Mouse (Mus musculus) liver, postnatal 0 days (tissue): ENCODE measurements around the gene Nid1. TPM values are rescaled to one million over a fixed set of nuclear protein-coding genes. Genes with fewer than 3 reads are reported as not detected.

Experiments used
- ATAC-seq: fragments of 200-750 bp; cut with Nextera tagmentation; 2 replicates; pipeline ENCODE4 v1.8.0; 2017; ENCODE audit warnings: mild to moderate bottlenecking, moderate library complexity
- DNase-seq: peaks from one replicate; pipeline ENCODE4 v3.0.0-alpha.2; 2016
- H3K27ac ChIP-seq: fragments of 300-500 bp; sonication (generic); 2 replicates; pipeline ENCODE4 v1.5.1; 2014; ENCODE audit warnings: antibody characterized with exemption, moderate library complexity, mild to moderate bottlenecking, low read depth
- H3K27me3 ChIP-seq: fragments of 300-500 bp; sonication (generic); 2 replicates; pipeline ENCODE4 v1.6.1; 2014; ENCODE audit warnings: low read length, control low read depth, mixed read lengths; ENCODE audit not compliant: insufficient read depth
- H3K36me3 ChIP-seq: fragments of 300-500 bp; sonication (generic); replicated peaks from 2 replicates; pipeline ENCODE4 v1.6.1; 2014; ENCODE audit warnings: mild to moderate bottlenecking, control low read depth, low read length, moderate library complexity, mixed read lengths; ENCODE audit not compliant: insufficient read depth
- H3K4me1 ChIP-seq: fragments of 300-500 bp; sonication (generic); 2 replicates; pipeline ENCODE4 v1.6.1; 2014; ENCODE audit warnings: antibody characterized with exemption, mild to moderate bottlenecking, control low read depth; ENCODE audit not compliant: insufficient read depth
- H3K4me2 ChIP-seq: fragments of 300-500 bp; sonication (generic); 2 replicates; pipeline ENCODE4 v1.6.1; 2014; ENCODE audit warnings: low read depth, mild to moderate bottlenecking, low read length, moderate library complexity, mixed read lengths
- H3K4me3 ChIP-seq: fragments of 300-500 bp; sonication (generic); 2 replicates; pipeline ENCODE4 v1.5.1; 2014; ENCODE audit warnings: low read depth, low read length
- H3K9ac ChIP-seq: fragments of 300-500 bp; sonication (generic); replicated peaks from 2 replicates; pipeline ENCODE4 v1.6.1; 2014; ENCODE audit warnings: mild to moderate bottlenecking, moderate library complexity
- H3K9me3 ChIP-seq: fragments of 300-500 bp; sonication (generic); 2 replicates; pipeline ENCODE4 v1.6.1; 2016; ENCODE audit warnings: mild to moderate bottlenecking, control low read depth, low read length, mixed read lengths
- CTCF ChIP-seq: sonication (generic); IDR thresholded peaks from 2 replicates; pipeline ENCODE4 v1.5.1; 2016; ENCODE audit warnings: antibody characterized with exemption, low read depth
- EP300 ChIP-seq: IDR thresholded peaks from 2 replicates; pipeline ENCODE4 v1.6.1; 2016; ENCODE audit warnings: antibody characterized with exemption, low read depth, mild to moderate bottlenecking
- WGBS: fragments of 180-500 bp; shearing (Covaris S2); extraction: QIAGEN DNeasy Blood & Tissue Kit; methylation state at CpG from one replicate; pipeline ENCODE4 v1.1.7; 2014; ENCODE audit not compliant: insufficient replicate concordance; 5-methylcytosine and 5-hydroxymethylcytosine counted together
- polyA plus RNA-seq: library from polyadenylated mRNA; unstranded; fragments of >200 nt; fragmentation: Nextera tagmentation; extraction: Ambion mirVana; gene quantifications from 2 replicates; pipeline ENCODE4 v1.2.1, GENCODE M21; 2015

Gene Nid1
- polyA plus RNA-seq, 1 experiment from 2014 or later: 17.9 TPM

DNA sequence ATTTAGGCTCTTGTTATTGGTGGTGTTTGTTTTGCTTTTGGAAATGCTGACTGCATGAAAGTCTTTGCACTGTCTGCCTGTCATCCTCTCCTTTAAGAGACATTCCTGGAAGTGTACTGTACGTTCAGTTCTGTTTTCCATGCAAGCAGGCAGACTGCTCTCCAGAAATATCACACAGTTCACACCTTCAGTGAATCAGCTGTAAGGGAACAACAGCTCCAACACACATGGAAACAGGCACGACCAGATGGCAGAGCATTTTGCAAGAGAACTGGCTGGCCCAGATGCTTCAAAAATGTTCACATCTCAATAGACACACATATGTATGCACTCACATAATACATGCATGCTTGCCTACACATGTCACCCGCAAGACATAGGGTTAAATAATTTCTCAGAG, 109.4 kb downstream of the Nid1 start:
- no peak for ATAC-seq
- WGBS: 60% methylated on average over 3 of the region's 3 CpGs

GRCm38 (mm10) chr13:13547889-13548288, 110.5 kb downstream of the Nid1 start:
- H3K9me3 ChIP-seq: no peaks in the 10 kb centered on the region
- H3K36me3 ChIP-seq: no peaks in the 10 kb centered on the region
- H3K9ac ChIP-seq: no peak overlapping the region
- H3K4me2 ChIP-seq: no peak overlapping the region
- no peak for DNase-seq
- WGBS: 85% methylated on average over 4 of the region's 4 CpGs
- TF ChIP-seq EP300 (no peak), CTCF (no peak)
- H3K27me3 ChIP-seq: no peaks in the 10 kb centered on the region
- no peak overlapping the region for H3K27ac ChIP-seq
- H3K4me1 ChIP-seq: no peaks in the 10 kb centered on the region
- no peak overlapping the region for H3K4me3 ChIP-seq
- no peak for ATAC-seq

More for the DNA sequence above, 109.4 kb downstream of the Nid1 start:
- no peak for DNase-seq
- Histone ChIP-seq H3K9me3 (no peaks in the 10 kb centered on the region), H3K36me3 (no peaks in the 10 kb centered on the region), H3K4me2 (no peak overlapping the region), H3K27me3 (no peaks in the 10 kb centered on the region), H3K27ac (no peak overlapping the region), H3K9ac (no peak overlapping the region), H3K4me3 (no peak overlapping the region), H3K4me1 (no peaks in the 10 kb centered on the region)
- no peak for TF ChIP-seq CTCF
- TF ChIP-seq EP300: no peak

DNA sequence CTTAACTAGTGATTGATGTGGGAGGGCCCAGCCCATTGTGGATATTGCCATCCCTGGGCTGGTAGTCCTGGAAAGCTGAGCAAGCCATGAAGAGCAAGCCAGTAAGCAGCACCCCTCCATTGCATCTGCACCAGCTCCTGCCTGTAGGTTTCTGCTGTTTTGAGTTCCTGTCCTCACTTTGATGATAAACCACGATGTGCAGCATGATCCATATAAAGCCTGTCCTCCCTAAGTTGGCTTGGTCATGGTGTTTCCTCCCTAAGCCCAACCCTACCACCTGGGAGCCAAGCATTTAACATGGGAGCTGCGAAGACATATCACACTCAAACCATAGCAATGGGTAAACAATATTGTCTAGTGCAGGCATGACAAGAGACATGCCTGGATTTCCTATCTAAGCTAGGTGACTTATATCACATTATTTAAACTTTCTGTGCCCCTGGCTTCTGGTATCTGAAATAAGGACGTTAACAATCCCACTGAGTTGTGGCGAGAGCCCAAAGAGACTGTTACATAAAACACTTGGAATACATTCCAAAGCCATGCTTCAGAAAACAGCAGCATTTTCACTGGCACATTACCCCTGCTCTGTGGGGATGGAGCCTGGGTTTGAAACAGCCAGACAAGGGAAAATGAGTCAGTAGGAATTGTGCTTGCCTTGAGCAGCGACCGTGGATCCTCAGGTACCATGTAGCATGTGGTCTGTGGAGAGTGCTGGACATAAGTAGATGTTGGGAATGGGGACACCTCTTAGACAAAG, 111.3 kb downstream of the Nid1 start:
- DNase-seq (no peak), ATAC-seq (no peak)
- H3K27me3 ChIP-seq: no peaks in the 10 kb centered on the region
- H3K4me1 ChIP-seq: no peaks in the 10 kb centered on the region
- WGBS: 73% methylated on average over 6 of the region's 6 CpGs
- H3K9me3 ChIP-seq: no peaks in the 10 kb centered on the region
- TF ChIP-seq EP300 (no peak), CTCF (no peak)
- no peaks in the 10 kb centered on the region for H3K36me3 ChIP-seq
- H3K27ac ChIP-seq: no peak overlapping the region
- H3K9ac ChIP-seq: no peak overlapping the region
- H3K4me2 ChIP-seq: no peak overlapping the region
- no peak overlapping the region for H3K4me3 ChIP-seq

DNA sequence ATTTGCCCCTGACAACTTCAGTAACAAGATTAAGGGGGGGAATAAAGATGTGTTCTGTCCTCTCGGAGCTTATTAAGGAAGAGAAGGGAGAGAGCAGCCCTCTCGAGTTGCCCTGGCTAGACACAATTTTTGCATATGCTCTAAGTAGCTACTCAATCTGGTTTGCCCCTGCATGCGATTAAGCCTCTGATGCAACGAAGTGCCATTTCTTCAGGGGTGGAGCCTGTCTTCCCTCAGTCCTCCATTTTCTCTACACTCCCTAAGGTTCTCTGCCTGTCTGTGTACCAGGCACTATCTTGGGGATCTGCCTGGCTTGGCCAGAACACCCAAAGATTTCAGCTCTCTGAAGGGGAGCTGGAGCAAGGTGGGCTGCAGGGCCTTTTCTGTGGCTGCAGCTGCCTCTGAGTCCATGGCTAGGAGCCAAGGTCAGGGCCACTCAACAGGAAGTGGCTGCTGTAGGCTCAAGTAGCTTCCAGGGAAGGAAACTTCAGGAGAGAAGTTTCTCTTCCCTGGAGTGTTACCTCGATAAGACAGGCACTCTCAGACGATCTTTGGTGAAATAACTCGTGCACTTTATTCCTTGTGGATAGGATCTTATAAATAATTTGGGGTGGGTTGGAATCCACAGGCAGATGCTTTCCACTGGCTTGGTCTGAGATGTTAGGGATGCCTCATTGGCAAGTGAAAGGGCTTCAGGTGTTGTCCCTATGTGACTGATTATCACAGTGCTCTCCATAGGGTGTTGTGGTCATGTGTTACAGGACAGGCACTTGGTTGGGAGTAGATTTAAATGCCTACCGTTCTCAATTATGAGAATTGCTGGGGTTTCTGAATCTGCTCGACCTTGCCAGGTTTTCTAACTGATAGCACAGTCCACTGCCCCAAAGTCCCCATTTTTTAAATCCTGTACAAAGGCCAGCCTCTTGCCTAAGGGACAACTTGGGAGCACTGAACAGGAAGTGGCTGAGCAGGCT, 112.6 kb downstream of the Nid1 start:
- no peaks in the 10 kb centered on the region for H3K9me3 ChIP-seq
- H3K4me1 ChIP-seq: no peaks in the 10 kb centered on the region
- no peaks in the 10 kb centered on the region for H3K36me3 ChIP-seq
- H3K4me3 ChIP-seq: no peak overlapping the region
- no peak for DNase-seq
- no peak overlapping the region for H3K27ac ChIP-seq
- TF ChIP-seq EP300 (no peak), CTCF (no peak)
- H3K27me3 ChIP-seq: no peaks in the 10 kb centered on the region
- ATAC-seq: no peak
- WGBS: 62% methylated on average over 9 of the region's 9 CpGs
- H3K4me2 ChIP-seq: no peak overlapping the region
- no peak overlapping the region for H3K9ac ChIP-seq

- H3K9ac ChIP-seq: no peak overlapping the region
- no peak for TF ChIP-seq EP300
- no peak overlapping the region for H3K4me2 ChIP-seq
- no peaks in the 10 kb centered on the region for H3K36me3 ChIP-seq
- no peaks in the 10 kb centered on the region for H3K9me3 ChIP-seq
- H3K4me1 ChIP-seq: no peaks in the 10 kb centered on the region
- H3K4me3 ChIP-seq: no peak overlapping the region
- H3K27ac ChIP-seq: no peak overlapping the region
- 65% methylated on average over 3 of the region's 3 CpGs for WGBS
- DNase-seq: no peak
- no peak for ATAC-seq
- no peaks in the 10 kb centered on the region for H3K27me3 ChIP-seq
Observed at GRCm38 (mm10) chr13:13552020-13552419, 114.7 kb downstream of the Nid1 start.

DNA sequence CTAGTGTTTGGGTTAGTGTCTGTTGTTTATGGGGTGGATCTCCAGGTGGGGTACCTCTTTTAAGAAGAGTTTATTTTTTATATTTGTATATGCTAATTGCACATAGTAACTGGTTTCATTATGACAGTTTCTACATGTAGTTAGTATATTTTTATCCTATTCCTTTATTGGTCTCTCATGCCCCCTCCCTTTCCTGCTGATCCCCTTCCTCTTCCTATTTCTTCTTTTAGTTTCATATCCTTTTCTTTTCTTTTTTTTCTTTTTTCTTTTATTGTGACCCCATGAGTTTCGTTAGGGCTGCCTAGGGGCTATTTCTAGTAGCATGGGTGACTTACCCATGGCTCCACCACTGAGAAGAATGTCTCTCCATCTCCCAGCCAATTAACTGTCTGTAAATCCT, 116.3 kb downstream of the Nid1 start:
- H3K4me3 ChIP-seq: no peak overlapping the region
- no peaks in the 10 kb centered on the region for H3K36me3 ChIP-seq
- no peak overlapping the region for H3K4me2 ChIP-seq
- TF ChIP-seq EP300 (no peak), CTCF (no peak)
- DNase-seq (no peak), ATAC-seq (no peak)
- H3K9me3 ChIP-seq: no peaks in the 10 kb centered on the region
- H3K27me3 ChIP-seq: no peaks in the 10 kb centered on the region
- no peak overlapping the region for H3K27ac ChIP-seq
- 39% methylated on average over 1 of the region's 1 CpGs for WGBS
- no peak overlapping the region for H3K9ac ChIP-seq
- peaks cover 4% of the 10 kb centered on the region; the same call in 1 of the 2 replicates for H3K4me1 ChIP-seq
